Mouse (Mus musculus) CH12.LX (cell line): Measurements from ENCODE around the gene Prokr2. TPM values are rescaled to one million over a fixed set of nuclear protein-coding genes. Genes with fewer than 3 reads are reported as not detected.

Experiments used
- DNase-seq: peaks from one replicate; pipeline ENCODE4 v3.0.0-alpha.2; 2013; ENCODE audit errors: extremely low read depth
- H3K27ac ChIP-seq: 2 replicates; pipeline ENCODE4 v1.5.1; 2012; ENCODE audit warnings: low read depth, mild to moderate bottlenecking, control low read depth, moderate library complexity; ENCODE audit not compliant: insufficient read depth
- H3K27me3 ChIP-seq: replicated peaks from 2 replicates; pipeline ENCODE3; 2012; ENCODE audit warnings: inconsistent platforms
- H3K36me3 ChIP-seq, 2 experiments: replicated peaks in 1 of 2; 2 replicates each; pipeline versions ENCODE3 to v1.6.1; 2012; ENCODE audit warnings: inconsistent platforms in 1 of 2, low read length in 1 of 2, mild to moderate bottlenecking in 1 of 2, mixed read lengths in 1 of 2, moderate library complexity in 1 of 2; ENCODE audit not compliant: control insufficient read depth in 1 of 2, insufficient read depth in 1 of 2
- H3K4me1 ChIP-seq, 2 experiments: 2 replicates each; pipeline ENCODE4 v1.6.1; 2012; ENCODE audit warnings: inconsistent platforms in 1 of 2, moderate library complexity in 1 of 2; ENCODE audit not compliant: insufficient read depth in 2 of 2, control insufficient read depth in 1 of 2
- H3K4me2 ChIP-seq: 2 replicates; pipeline ENCODE4 v1.6.1; 2012; ENCODE audit warnings: low read depth, mild to moderate bottlenecking, control low read depth; ENCODE audit not compliant: poor library complexity, insufficient read depth, severe bottlenecking
- H3K4me3 ChIP-seq, 3 experiments: fragments of 150-350 bp in 1 of 3; sonication (generic) in 1 of 3; replicated peaks in 1 of 3; 2 replicates each; pipeline versions ENCODE3 to v1.5.1; 2011 to 2012; ENCODE audit warnings: low read depth in 2 of 3, low read length in 2 of 3, mild to moderate bottlenecking in 2 of 3, moderate library complexity in 2 of 3, control low read depth in 1 of 3, improper control_type of control experiment in 1 of 3, inconsistent platforms in 1 of 3, mixed read lengths in 1 of 3; ENCODE audit not compliant: poor library complexity in 1 of 3
- H3K79me2 ChIP-seq: replicated peaks from 2 replicates; pipeline ENCODE4 v1.6.1; 2012; ENCODE audit warnings: mild to moderate bottlenecking, moderate library complexity; ENCODE audit not compliant: control insufficient read depth, poor library complexity, insufficient read depth, severe bottlenecking; ENCODE audit errors: extremely low read depth
- H3K9ac ChIP-seq: 2 replicates; pipeline ENCODE4 v1.6.1; 2012; ENCODE audit warnings: low read depth, mild to moderate bottlenecking, control low read depth, moderate library complexity; ENCODE audit not compliant: insufficient read depth
- H3K9me3 ChIP-seq: replicated peaks from 2 replicates; pipeline ENCODE3; 2012; ENCODE audit warnings: low read length, inconsistent platforms, mixed read lengths
- BHLHE40 ChIP-seq: IDR thresholded peaks from 2 replicates; pipeline ENCODE4 v1.6.1; 2011; ENCODE audit warnings: mild to moderate bottlenecking, low read depth, low read length, improper control_type of control experiment
- CHD1 ChIP-seq: IDR thresholded peaks from 2 replicates; pipeline ENCODE4 v1.6.1; 2012; ENCODE audit warnings: low read depth, low read length, improper control_type of control experiment, inconsistent platforms
- CTCF ChIP-seq, 2 experiments: IDR thresholded peaks in 1 of 2; conservative IDR thresholded peaks in 1 of 2; 2 replicates each; pipeline ENCODE4 v1.5.1; 2011 to 2012; ENCODE audit warnings: low read depth in 2 of 2, low read length in 2 of 2, improper control_type of control experiment in 1 of 2, inconsistent platforms in 1 of 2, mild to moderate bottlenecking in 1 of 2, moderate library complexity in 1 of 2
- ELF1 ChIP-seq: IDR thresholded peaks from 2 replicates; pipeline ENCODE4 v1.6.1; 2014; ENCODE audit warnings: low read depth, mild to moderate bottlenecking, inconsistent platforms, low read length, improper control_type of control experiment
- EP300 ChIP-seq: IDR thresholded peaks from 2 replicates; pipeline ENCODE4 v1.6.1; 2011; ENCODE audit warnings: low read length, improper control_type of control experiment
- ETS1 ChIP-seq: conservative IDR thresholded peaks from 2 replicates; pipeline ENCODE4 v1.6.1; 2012; ENCODE audit warnings: low read depth, mild to moderate bottlenecking, inconsistent platforms, low read length, improper control_type of control experiment, moderate library complexity
- HCFC1 ChIP-seq: IDR thresholded peaks from 2 replicates; pipeline ENCODE4 v1.6.1; 2012; ENCODE audit warnings: low read depth, mild to moderate bottlenecking, inconsistent platforms, low read length, improper control_type of control experiment
- IRF4 ChIP-seq: IDR thresholded peaks from 2 replicates; pipeline ENCODE4 v1.6.1; 2014; ENCODE audit warnings: low read depth, mild to moderate bottlenecking, inconsistent platforms, low read length, improper control_type of control experiment
- JUN ChIP-seq: IDR thresholded peaks from 2 replicates; pipeline ENCODE4 v1.6.1; 2011; ENCODE audit warnings: low read depth, mild to moderate bottlenecking, low read length, improper control_type of control experiment, moderate library complexity; ENCODE audit not compliant: insufficient read depth
- JUND ChIP-seq: conservative IDR thresholded peaks from 2 replicates; pipeline ENCODE4 v1.6.1; 2011; ENCODE audit warnings: low read depth, low read length, improper control_type of control experiment
- KAT2A ChIP-seq: IDR thresholded peaks from 2 replicates; pipeline ENCODE4 v1.6.1; 2012; ENCODE audit warnings: low read length, improper control_type of control experiment, inconsistent platforms; ENCODE audit not compliant: insufficient replicate concordance
- MAFK ChIP-seq: IDR thresholded peaks from 2 replicates; pipeline ENCODE4 v1.6.1; 2011; ENCODE audit warnings: low read length, improper control_type of control experiment; ENCODE audit not compliant: insufficient replicate concordance
- MAZ ChIP-seq: IDR thresholded peaks from 2 replicates; pipeline ENCODE4 v1.6.1; 2012; ENCODE audit warnings: low read depth, mild to moderate bottlenecking, inconsistent platforms, low read length, improper control_type of control experiment, moderate library complexity
- MEF2A ChIP-seq: IDR thresholded peaks from 2 replicates; pipeline ENCODE4 v1.6.1; 2014; ENCODE audit warnings: low read depth, mild to moderate bottlenecking, inconsistent platforms, low read length, improper control_type of control experiment, borderline replicate concordance
- MYC ChIP-seq: IDR thresholded peaks from 2 replicates; pipeline ENCODE4 v1.6.1; 2011; ENCODE audit warnings: low read depth, mild to moderate bottlenecking, improper control_type of control experiment, low read length
- NELFE ChIP-seq: IDR thresholded peaks from 2 replicates; pipeline ENCODE4 v1.6.1; 2011; ENCODE audit warnings: low read depth, low read length, improper control_type of control experiment
- NRF1 ChIP-seq: IDR thresholded peaks from 2 replicates; pipeline ENCODE4 v1.6.1; 2014; ENCODE audit warnings: low read depth, mild to moderate bottlenecking, inconsistent platforms, low read length, improper control_type of control experiment, moderate library complexity
- PAX5 ChIP-seq: IDR thresholded peaks from 2 replicates; pipeline ENCODE4 v1.6.1; 2012; ENCODE audit warnings: low read length, inconsistent platforms, mixed read lengths
- POLR2A ChIP-seq: IDR thresholded peaks from 2 replicates; pipeline ENCODE4 v1.6.1; 2011; ENCODE audit warnings: low read depth, mild to moderate bottlenecking, improper control_type of control experiment, low read length
- POLR2AphosphoS2 ChIP-seq: IDR thresholded peaks from 2 replicates; pipeline ENCODE4 v1.6.1; 2011; ENCODE audit warnings: low read depth, low read length, improper control_type of control experiment
- RAD21 ChIP-seq: IDR thresholded peaks from 2 replicates; pipeline ENCODE4 v1.6.1; 2011; ENCODE audit warnings: low read depth, mild to moderate bottlenecking, low read length, improper control_type of control experiment, moderate library complexity
- RCOR1 ChIP-seq: conservative IDR thresholded peaks from 2 replicates; pipeline ENCODE4 v1.6.1; 2012; ENCODE audit warnings: low read depth, mild to moderate bottlenecking, inconsistent platforms, low read length, improper control_type of control experiment
- SIN3A ChIP-seq: IDR thresholded peaks from 2 replicates; pipeline ENCODE4 v1.6.1; 2012; ENCODE audit warnings: low read length, improper control_type of control experiment, inconsistent platforms
- TCF12 ChIP-seq: IDR thresholded peaks from 2 replicates; pipeline ENCODE4 v1.6.1; 2014; ENCODE audit warnings: low read depth, mild to moderate bottlenecking, inconsistent platforms, low read length, improper control_type of control experiment
- ZMIZ1 ChIP-seq: IDR thresholded peaks from 2 replicates; pipeline ENCODE4 v1.6.1; 2012; ENCODE audit warnings: low read depth, mild to moderate bottlenecking, inconsistent platforms, low read length, improper control_type of control experiment
- dilution Hi-C: fragments of 300-500 bp; cut with MboI; formaldehyde crosslinking; loops from 2 replicates; pipeline ENCODE4 v1.14.3; 2020; ENCODE audit warnings: low sequenced_read_pairs; ENCODE audit not compliant: extremely low pct_unique_long_range_greater_than_20kb, extremely low pct_ligation_motif_present
- in situ Hi-C: fragments of 300-500 bp; cut with MboI; formaldehyde crosslinking; loops from 3 replicates; pipeline ENCODE4 v1.14.3; 2019; ENCODE audit warnings: low sequenced_read_pairs, low pct_ligation_motif_present, low pct_unique_long_range_greater_than_20kb, mixed read lengths
- polyA plus RNA-seq: library from polyadenylated mRNA; unstranded; fragments of >175 nt; gene quantifications from 2 replicates; pipeline ENCODE4 v1.2.1, GENCODE M21; 2012; ENCODE audit warnings: low read depth; ENCODE audit not compliant: insufficient read length
- total RNA-seq, 2 experiments: library from RNA; depleted of rRNA; stranded (reverse); fragments of 300-350 nt in 1 of 2; fragments of >200 nt in 1 of 2; gene quantifications; 2 replicates each; pipeline ENCODE4 v1.2.3; 2012 to 2014

Gene Prokr2
- total and polyA plus RNA-seq, 3 experiments = 0.04 TPM; not detected in 2

GRCm38 (mm10) chr2:132425576-132425975 lies 40.3 kb upstream of the Prokr2 start:
- peaks cover 0 to 5% of the 10 kb centered on the region in 2 experiments; a peak in 1 of 4 replicates for H3K4me1 ChIP-seq
- no peaks in the 10 kb centered on the region for H3K27me3 ChIP-seq
- H3K9ac ChIP-seq = no peak overlapping the region
- no peaks in the 10 kb centered on the region for H3K36me3 ChIP-seq
- no peak for DNase-seq
- H3K79me2 ChIP-seq = no peaks in the 10 kb centered on the region
- H3K4me2 ChIP-seq = no peak overlapping the region
- in situ Hi-C loops = no loop called here
- dilution Hi-C loops = no loop called here
- peaks cover 3% of the 10 kb centered on the region for H3K9me3 ChIP-seq
- no peak overlapping the region for H3K4me3 ChIP-seq
- H3K27ac ChIP-seq = no peak overlapping the region
- no peak for TF ChIP-seq JUND
- TF ChIP-seq BHLHE40 = no peak
- TF ChIP-seq ETS1 = no peak
- no peak for TF ChIP-seq IRF4
- no peak for TF ChIP-seq EP300
- no peak for TF ChIP-seq JUN
- no peak for TF ChIP-seq MYC
- TF ChIP-seq ZMIZ1 = no peak
- no peak for TF ChIP-seq RCOR1
- no peak for TF ChIP-seq CTCF (conservative IDR thresholded peaks at IDR 0.05 in 1 of 2, IDR thresholded peaks at IDR 0.05 in 1 of 2; ENCODE audit: low read depth in 2 of 2, low read length in 2 of 2)
- no peak for TF ChIP-seq MAZ
- no peak for TF ChIP-seq KAT2A
- TF ChIP-seq MEF2A = no peak
- TF ChIP-seq TCF12 = no peak
- no peak for TF ChIP-seq SIN3A
- TF ChIP-seq ELF1 = no peak
- no peak for TF ChIP-seq RAD21
- TF ChIP-seq HCFC1 = no peak
- no peak for TF ChIP-seq PAX5

DNA sequence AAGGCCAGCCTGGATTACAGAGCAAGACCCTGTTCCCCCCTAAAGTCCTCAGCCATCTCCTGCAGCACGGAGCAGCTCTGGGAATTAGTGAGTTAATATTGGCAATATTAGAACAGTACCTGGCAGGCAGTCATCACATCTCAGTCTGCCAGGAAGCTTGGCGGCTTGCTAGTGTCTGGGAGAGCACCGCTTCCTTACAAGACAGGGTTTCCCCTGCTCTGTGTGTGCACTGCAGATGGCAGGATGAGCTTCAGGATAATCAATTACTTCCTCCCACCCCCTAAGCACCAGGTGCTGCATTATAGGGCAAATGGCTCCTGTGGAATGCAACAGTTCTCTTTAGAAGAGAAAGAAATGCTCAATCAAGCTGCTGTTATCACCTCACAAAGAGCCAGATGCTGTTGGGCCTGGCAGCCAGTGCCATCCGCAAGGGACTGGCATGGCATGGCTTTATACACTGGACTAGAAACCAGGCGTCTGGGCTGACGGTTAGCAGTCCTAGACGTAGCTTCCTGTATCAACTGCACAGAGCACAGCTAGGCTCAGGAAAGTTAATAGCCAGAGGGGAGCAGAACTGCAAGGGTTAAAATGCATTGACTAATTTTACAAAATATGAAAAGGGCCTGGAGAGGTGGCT lies 38.3 kb upstream of the Prokr2 start:
- in situ Hi-C loops = no loop called here
- TF ChIP-seq ZMIZ1 (no peak), POLR2A (no peak), MAFK (no peak), NRF1 (no peak), MAZ (no peak), CHD1 (no peak), POLR2AphosphoS2 (no peak), HCFC1 (no peak), PAX5 (no peak), SIN3A (no peak), RAD21 (no peak), NELFE (no peak)

More for the DNA sequence above, 38.3 kb upstream of the Prokr2 start:
- Histone ChIP-seq H3K27ac (no peak overlapping the region), H3K4me2 (no peak overlapping the region), H3K4me1 (peaks cover 0 to 5% of the 10 kb centered on the region in 2 experiments; a peak in 1 of 4 replicates), H3K27me3 (no peaks in the 10 kb centered on the region), H3K36me3 (no peaks in the 10 kb centered on the region), H3K4me3 (no peak overlapping the region), H3K79me2 (no peaks in the 10 kb centered on the region), H3K9ac (no peak overlapping the region), H3K9me3 (peaks cover 6% of the 10 kb centered on the region)
- dilution Hi-C loops = no loop called here
- no peak for DNase-seq
